Mouse (Mus musculus) megakaryocyte-erythroid progenitor cell, adult 5-6 weeks (primary cell): ENCODE results near the gene Spata17. TPM values are rescaled to one million over a fixed set of nuclear protein-coding genes. Genes with fewer than 3 reads are reported as not detected.
A peak's percentile ranks its signal among the peaks of the same experiment; 100 is the strongest.

Experiments
- ATAC-seq: replicated peaks from 2 replicates; pipeline ENCODE4 v1.8.0; 2016; ENCODE audit warnings: mild to moderate bottlenecking, inconsistent platforms; ENCODE audit not compliant: severe bottlenecking, poor library complexity, low FRiP score, low TSS enrichment
- total RNA-seq, 2 experiments: library from RNA; stranded (forward) in 1 of 2; stranded (reverse) in 1 of 2; fragments of 200-1000, 215-1000 nt in 1 of 2; fragments of >200 nt in 1 of 2; fragmentation: Nextera tagmentation in 1 of 2; gene quantifications; 2 replicates each; pipeline ENCODE4 v1.2.3; 2014 to 2017

Gene Spata17
- total RNA-seq, 2 experiments from 2014 or later: 0.44 TPM; not detected in 1

DNA sequence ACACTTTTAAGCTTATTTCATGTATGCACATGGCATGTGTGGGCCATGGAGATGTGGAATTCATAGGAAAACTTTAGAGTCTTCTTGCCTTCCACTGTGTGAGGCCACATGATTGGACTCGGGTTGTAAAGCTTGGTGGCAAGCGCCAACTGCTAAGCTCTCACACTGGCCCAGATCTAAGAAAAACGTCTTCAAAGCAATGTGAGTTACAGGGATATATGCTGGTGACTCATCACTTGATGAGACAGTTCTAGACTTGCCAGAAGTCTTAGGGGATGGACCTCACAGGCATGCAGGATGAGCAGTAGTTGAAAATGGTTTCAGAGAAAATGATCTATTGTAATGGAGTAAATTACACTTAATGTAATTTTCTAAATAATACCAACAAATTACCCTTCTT is 114.6 kb downstream of the Spata17 start:
- no peak for ATAC-seq

DNA sequence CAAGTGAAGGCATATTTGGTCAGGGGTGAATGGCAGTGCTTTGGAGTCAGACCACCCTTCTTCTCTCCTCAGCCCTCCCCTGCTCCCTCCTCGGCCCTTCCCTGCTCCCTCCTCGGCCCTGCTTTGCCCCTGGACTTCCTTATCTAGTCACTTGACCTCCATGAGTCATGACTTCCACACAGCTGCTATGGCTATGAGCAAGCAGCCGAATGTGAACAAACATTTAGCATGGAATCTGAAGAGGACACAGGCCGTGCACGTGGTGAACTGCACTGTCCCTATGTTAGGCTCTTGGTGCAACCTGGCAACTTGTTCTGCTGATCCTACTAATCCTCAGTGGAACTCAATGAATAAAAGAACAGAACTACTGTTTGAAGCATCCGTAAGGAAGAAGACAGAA is 117.0 kb downstream of the Spata17 start:
- no peak for ATAC-seq

DNA sequence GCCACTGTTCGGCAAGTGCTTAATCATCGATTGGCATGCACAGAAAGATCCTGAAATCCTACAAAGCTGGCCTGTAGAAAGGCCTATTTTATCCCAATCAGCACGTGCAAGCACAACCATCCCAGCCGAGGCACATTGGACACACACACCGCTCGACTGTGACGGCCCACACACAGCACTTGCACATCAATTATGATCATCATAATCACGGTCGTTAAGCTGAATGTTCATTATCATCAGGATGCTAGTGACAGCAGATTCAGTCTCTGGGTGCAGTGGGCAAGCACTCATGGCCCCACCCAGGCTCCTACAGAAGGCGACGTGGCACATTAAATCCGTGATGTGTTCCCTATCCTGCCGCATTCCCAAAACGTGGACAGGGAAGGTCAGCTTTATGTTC is 122.7 kb downstream of the Spata17 start:
- ATAC-seq: no peak

DNA sequence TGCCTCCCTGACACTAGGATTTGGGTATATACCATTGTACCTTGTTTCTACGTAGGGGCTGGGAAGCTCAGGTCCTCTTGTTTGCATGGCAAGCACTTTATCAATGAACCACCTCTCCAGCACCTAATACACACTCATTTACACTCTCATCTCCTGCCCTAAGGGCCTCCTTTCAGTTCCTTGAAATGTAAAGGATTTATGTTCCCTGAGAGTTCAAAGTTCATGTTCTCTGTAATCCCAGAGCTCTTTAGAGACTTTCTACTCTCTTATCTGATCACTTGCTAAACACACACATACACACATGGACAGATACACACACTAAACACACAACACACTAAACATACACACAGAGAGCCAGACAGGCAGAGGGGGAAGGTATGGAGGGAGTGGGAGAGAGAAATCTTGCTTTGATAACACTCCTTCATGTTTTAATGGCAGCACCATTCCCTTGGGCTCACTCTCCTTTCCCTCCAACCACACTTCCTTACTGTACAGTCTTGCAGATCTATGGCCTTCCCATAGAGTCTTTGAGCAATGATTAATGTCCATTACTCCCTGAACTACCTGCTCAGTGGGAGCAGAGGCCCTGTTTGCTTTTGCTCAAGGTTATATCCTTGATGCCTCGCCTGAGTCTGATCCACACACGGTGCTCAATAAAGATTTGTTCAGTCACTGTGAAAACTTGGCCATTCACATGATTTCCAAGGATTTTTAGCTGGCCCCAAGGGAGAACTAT is 126.4 kb downstream of the Spata17 start:
- no peak for ATAC-seq

DNA sequence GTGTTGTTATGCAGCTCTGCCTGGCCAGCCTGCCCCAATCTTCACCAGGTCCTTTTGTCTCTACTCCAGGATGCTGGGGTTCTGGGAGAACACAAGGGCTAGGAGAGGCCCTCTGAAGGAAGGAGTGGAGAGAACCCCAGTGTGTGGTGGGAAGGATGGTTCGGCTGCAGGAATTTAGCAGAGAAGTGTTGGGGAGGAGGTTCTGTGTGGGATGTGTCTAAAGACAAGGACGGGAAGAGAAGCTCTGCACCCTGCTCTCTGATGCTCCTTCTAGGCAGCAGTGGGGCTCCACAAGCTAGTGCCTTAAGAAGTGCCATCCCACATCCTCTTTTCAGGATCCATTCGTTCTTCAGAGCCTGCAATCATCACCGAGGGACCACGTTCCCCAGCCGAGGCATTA is 129.2 kb downstream of the Spata17 start:
- no peak for ATAC-seq

DNA sequence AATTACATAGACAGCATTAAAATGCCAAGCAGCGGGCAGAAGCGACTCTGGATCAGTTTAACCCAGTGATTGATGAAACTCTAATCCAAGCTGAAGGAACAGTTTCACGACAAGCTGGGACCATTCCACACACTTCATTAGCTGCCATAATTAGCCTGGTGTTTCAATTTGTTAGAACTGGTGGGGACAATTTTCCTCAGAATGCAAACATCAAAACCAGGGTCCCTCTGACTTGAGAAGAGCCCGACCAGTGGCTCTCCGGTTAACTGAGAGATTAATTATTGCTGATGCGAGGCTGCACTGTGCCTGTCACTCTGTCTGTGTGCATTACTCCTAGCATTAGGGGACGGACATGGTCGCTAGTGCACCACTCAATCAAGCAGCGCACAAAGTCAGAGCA is 137.9 kb downstream of the Spata17 start:
- ATAC-seq: no peak

DNA sequence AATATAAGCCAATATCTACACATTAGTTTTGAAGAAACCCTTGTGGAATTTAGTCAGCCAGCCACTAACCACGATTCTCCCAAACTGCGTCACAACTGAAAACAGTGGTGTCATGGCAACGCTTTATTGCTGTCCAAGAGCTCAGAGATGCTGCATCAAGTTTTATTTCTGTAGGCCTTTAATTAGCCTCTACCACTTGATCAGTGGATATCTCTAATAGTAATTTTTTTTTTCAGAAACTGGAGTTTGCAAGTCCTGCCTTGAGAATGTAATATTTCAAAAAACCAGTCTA is 138.3 kb downstream of the Spata17 start:
- no peak for ATAC-seq

DNA sequence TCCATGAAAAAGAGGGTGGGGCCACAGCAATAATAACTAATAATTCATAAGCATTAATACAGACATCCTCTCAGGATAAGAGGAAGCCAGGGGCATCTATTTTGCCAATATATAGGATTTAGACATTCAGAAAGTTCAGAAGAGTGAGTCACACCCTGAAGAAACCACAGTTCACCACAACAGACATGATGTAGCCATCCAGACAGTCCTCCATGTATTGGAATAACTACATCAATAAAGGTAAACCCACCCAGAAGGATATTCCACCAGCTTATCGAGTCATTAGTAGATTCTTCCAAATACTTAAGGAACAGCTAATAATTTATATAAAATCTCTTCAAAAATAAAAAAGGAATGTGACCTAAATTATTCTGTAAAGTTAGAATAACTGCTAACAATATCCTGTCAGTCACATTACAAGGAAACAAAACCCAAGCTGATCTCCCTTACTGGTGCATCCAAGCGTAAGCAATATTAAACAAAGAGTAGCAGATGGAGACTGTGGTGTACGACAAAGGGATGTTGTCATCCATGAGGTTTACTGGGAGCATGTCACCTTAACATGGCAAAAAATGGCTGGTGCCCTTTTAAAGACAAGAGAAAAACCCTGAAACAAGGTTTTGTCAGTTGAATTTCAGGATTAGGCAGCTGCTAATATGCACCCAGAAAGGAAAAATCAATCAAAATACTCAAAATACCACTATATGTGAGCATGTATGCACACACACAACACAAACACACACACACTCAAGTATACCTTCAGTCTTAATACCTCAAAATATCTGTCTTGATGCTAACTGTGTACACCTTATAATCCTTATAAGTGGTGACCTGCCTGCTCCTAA is 138.8 kb downstream of the Spata17 start:
- no peak for ATAC-seq

DNA sequence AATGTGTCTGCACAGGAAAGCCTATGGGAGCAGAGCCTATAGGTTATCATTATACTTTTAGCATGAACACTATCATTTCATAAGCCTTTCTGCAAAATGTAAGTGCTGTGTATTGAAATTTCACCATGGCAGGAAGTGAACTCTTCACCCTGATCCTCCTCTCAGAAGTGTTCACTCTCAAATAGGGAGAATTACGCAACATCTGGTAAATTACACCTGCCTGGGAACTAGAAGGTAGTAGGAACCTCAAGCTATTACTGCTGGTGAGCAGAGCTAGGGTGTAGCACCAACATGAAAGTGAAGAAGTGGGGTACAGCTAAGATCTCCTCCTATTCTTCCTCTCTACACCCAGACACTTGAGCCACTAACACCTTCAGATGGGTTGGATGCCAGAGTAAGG is 155.4 kb downstream of the Spata17 start:
- no peak for ATAC-seq

DNA sequence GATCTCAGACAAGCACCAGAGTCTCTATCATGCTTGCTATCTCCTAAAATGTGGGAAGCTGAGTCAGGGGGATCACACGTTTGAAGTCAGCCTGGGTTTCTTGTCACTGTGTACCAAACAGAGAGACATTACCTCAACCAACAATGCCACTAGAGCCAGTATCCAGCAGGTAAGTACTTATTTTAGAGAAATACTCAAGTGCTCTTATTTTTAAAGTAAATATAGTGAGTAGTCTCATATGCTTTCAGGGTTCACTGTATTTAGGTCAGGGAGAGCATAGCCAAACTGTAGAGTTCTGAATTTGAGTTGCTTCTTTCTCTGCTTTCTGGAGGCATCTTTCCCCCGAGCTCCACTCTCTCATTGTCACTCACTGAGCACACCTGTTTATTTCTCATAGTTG is 160.9 kb downstream of the Spata17 start:
- no peak for ATAC-seq

DNA sequence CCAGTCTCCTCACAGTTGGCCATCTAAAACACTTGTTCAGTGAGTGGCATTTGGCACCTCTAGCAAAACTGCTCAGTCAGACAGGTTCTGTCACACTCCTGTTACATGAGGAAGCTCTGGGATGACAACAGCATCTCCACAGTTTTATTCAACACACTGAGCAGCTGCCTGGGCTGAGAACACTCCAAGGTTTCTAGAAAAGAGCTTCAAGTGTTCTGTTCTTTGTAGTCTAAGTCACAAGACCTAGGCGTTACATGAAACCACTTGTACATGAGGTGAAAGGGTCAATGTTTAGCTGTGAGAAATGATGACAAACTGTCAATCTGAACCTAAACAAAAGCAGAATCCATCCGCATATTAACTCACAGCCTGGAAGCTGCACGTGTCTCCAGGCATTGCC is 161.4 kb downstream of the Spata17 start:
- ATAC-seq: no peak

DNA sequence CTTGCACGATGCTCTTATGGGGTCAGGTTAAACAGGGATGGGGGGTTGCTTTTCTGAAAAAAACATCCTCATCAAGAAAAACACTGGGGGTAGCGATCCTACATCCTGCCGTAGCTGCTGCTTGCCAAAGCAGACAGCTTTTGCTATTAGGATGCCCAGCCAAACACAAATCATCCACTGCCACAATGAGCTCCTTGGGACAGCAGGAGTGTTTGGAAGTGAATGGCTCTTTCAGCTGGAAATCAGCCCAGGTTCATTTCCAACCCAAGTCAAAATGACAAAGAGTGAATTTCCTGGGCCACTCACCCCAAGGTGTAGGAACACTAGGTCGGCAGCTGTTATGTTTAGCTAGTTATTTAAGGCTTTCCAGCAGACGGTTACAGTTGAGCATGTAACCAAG is 162.7 kb downstream of the Spata17 start:
- ATAC-seq: no peak

DNA sequence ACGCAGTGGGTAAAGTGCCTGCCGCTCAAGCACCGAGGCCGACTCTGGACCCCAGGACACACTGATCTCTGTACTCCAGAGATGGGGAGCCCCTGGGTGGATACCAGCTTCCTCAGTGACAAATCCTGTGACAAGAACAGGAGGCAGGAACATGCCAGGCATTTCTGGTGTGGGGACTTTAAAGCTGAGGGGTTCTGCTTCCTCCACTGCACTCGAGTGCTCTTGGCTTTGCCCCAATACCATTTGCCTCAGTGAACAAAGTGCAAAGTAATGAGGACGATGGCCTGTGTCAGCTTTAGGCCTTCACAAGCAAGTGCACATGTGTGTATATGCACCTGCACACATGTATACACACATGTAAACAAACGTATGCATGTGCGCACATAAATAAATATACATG is 164.0 kb downstream of the Spata17 start:
- ATAC-seq: no peak

DNA sequence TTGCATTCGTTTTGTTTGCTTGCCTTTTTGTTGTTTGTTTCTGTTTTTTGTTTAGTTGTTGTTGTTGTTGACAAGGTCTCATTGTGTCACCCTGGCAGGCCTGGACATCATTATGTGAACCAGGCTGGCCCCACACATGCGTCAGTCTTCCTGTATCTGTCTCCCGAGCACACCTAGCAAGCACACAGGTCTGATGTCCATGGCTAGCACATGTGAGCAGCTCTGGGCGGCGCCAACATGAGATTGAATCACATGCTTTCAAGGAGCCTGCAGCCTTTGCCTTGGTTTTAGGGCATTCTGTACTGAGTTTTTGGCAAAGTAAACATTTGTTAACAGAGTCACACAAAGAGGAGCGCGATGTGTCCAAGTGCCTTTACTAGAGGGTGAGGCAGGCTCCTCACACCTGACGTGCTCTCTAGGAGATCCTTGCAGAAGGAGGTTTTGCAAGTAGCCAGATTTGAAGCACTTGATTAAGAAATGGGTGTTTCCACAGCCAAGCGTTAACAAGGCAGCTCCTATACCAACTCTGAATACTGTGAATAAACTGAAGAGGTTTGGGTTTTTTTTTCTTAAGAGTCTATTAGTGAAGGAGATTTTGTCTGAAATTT is 166.5 kb downstream of the Spata17 start:
- no peak for ATAC-seq

DNA sequence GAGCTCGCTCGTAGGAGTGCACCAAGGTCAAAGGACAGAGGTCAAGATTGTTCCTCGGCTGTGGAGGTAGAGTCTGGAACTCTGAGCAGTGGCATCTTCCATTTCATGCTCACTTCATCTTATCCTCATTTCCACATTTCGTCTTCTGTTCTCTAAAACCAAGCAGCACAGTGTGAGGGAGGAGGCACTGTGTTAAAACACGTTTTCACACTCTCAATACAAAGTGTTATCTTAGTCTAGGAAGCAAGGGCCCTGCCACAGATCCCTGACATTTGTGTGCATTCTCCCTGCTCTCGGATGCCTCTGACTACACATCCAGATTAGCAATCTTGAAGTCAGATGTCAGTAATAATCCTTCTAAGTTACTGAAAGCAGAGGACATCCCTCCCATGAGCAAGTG is 170.5 kb downstream of the Spata17 start:
- no peak for ATAC-seq

DNA sequence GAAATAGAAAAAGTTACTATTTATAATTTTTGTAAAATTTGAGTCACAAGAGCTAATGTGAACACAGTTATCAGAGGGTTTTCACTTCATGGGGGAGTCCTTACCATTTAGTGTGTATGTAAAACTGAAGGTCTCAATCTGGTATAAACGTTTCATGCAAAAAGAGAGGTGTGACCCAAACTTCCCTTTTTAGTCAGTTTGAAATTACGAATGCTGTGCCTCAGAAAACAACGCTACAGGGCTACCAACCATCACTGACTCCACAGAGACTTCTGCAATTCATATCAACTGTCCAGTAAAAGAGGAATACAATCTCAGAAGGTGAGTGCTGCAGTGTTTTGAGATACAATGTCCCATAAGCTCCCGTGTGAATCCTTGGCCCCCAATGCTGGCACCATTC is 175.5 kb downstream of the Spata17 start:
- no peak for ATAC-seq

DNA sequence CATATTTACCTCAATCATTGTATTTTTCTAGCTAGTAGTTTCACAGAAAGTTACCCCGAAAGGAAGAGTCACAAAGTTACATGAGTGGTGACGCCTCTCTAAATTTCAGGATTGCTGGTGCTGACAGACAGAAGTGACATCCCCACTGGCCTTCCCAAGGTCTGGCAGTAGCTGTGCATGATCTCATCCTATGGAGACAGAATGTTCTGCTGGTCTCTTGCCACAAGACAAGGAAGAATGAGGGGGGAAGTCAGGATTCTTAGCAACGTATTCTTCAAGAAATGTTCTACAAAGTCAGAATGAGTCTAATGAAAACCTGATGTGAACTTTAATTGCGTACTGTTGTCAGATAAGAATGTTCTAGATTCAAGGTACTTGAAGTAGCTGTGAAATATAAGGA is 179.5 kb downstream of the Spata17 start:
- no peak for ATAC-seq

DNA sequence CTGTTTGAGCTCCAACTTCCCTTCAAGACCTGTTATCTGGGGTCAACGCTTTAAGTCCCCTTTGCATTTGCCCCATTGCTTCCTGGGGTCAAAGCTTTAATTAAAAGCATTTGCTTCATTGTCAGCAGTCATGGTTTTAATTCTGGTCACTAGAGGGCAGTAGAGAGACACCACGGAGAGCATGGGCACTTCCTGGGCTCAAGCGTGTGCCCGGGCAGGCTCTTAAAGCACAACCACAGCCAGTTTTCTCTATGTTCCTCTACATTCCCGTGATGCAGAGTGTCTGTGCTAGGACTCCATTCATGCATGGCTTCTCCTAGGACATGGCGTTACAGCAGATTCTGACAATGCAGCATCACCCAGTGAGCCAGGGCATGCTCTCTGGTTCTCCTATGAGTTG is 183.5 kb downstream of the Spata17 start:
- ATAC-seq: peak; percentile 88

DNA sequence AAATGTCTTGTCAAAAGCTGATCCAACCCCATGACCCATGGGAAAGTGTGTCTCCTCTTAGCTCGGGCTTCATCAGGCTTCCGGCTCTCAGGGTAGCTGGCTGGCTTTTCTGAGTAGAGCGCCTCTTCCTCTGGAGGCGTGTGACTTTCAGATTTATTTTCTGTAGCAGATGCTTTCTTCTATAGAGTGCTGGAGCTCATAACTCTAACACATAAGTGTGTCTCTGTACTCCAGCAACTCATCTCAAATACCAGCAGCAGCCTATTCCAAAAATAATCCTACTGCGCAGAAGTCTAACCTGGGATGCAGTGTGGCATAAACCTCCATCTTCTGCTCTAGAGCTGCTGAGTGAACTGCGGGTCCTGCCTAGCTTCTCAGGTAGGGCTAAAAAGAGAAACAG is 186.4 kb downstream of the Spata17 start:
- ATAC-seq: no peak

DNA sequence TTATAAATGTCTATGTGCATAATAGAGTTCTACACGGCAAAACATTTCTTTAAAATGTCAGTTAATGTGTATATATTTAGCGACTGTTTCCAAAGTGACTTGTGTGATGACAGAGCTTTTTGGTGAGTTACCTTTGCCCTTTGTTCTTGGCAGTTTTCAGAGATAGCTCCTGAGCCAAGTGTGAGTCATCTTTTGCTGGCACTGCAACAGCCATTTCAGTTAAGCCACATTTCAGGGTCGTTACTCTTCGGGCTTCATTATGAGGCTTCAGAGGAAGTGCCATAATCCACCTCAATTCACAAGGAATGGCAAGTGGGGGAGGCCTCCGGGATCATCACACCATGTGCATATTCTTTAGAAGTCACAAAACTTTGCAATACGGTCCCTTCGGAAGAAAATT is 195.3 kb downstream of the Spata17 start:
- no peak for ATAC-seq

DNA sequence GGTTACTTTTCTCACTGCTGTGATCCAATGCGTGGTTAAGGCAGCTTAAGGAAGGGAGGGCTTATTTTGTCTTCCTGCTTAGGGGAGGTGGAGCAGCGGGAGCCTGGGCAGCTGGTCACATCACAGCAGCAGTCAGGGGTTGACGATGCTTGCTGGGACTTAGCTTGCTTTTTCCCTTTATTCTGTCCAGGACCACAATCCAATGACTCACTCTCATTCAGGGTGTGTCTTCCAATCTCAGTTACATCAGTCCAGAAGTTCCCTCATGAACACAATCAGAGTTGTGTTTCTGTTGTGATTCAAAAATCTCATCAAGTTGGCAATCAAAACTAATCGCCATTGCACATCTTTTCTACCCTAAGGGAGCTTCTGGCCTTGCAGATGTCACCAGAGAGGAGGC is 199.1 kb downstream of the Spata17 start:
- no peak for ATAC-seq
